Mouse (Mus musculus) megakaryocyte, embryonic 14.5 days (primary cell): ENCODE results near the gene 2310079G19Rik. TPM values are rescaled to one million over a fixed set of nuclear protein-coding genes. Genes with fewer than 3 reads are reported as not detected.

Experiments used
- H3K27me3 ChIP-seq: replicated peaks from 2 replicates; pipeline ENCODE3; 2012; ENCODE audit warnings: inconsistent platforms
- H3K36me3 ChIP-seq: replicated peaks from 2 replicates; pipeline ENCODE3; 2012; ENCODE audit warnings: low read length, inconsistent platforms, mixed read lengths
- H3K4me1 ChIP-seq: 2 replicates; pipeline ENCODE4 v1.6.1; 2012; ENCODE audit warnings: inconsistent platforms
- H3K4me3 ChIP-seq: replicated peaks from 2 replicates; pipeline ENCODE3; 2012; ENCODE audit warnings: moderate library complexity, mild to moderate bottlenecking, inconsistent platforms
- H3K9me3 ChIP-seq: 2 replicates; pipeline ENCODE4 v1.6.1; 2012; ENCODE audit warnings: inconsistent platforms
- FLI1 ChIP-seq: IDR thresholded peaks from 2 replicates; pipeline ENCODE4 v1.6.1; 2012; ENCODE audit warnings: low read length, inconsistent platforms, mixed read lengths
- GATA1 ChIP-seq: IDR thresholded peaks from 3 replicates; pipeline ENCODE4 v1.6.1; 2012; ENCODE audit warnings: mixed read lengths, low read length, inconsistent platforms, borderline replicate concordance
- polyA plus RNA-seq: library from polyadenylated mRNA; stranded (reverse); fragments of >175 nt; gene quantifications from 2 replicates; pipeline ENCODE4 v1.2.3, GENCODE M21; 2012; ENCODE audit warnings: low replicate concordance; ENCODE audit not compliant: insufficient read depth

2310079G19Rik gene
- polyA plus RNA-seq, 1 experiment, result not detected

DNA sequence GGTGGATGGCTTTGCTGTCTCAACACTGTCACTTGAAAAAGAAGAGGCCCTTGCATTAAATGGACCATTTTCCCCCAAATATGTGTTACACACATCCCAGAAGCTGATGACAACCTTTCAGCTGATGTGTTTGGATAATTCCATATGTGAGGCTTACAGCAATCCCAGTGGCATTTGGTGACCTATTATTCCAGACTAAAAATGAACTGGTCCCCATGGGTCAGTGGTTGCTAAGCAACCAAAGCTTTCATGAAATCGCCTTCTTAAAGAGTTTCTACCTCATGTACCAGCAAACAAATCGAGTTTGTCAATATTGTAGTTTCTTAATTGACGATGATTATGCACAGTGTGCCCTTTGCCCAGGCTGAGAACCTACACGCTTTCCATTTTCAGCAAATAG, 14.8 kb downstream of the 2310079G19Rik start:
- Histone ChIP-seq H3K4me1 (no peaks in the 10 kb centered on the region), H3K9me3 (peaks cover 12% of the 10 kb centered on the region), H3K4me3 (no peak overlapping the region), H3K36me3 (no peaks in the 10 kb centered on the region), H3K27me3 (no peaks in the 10 kb centered on the region)
- TF ChIP-seq GATA1, result no peak
- TF ChIP-seq FLI1, result no peak

- no peaks in the 10 kb centered on the region for H3K4me1 ChIP-seq
- H3K27me3 ChIP-seq, result no peaks in the 10 kb centered on the region
- TF ChIP-seq GATA1, result no peak
- TF ChIP-seq FLI1, result no peak
- H3K9me3 ChIP-seq, result peaks cover 12% of the 10 kb centered on the region
- H3K36me3 ChIP-seq, result no peaks in the 10 kb centered on the region
- H3K4me3 ChIP-seq, result no peak within 1 kb of the TSS
Observed at GRCm38 (mm10) chr16:88611922-88612321, 15.5 kb downstream of the 2310079G19Rik start, which contains the start of gene Krtap24-1. Gene Krtap24-1 (minus strand): TSS chr16:88612279.

- TF ChIP-seq FLI1 (no peak), GATA1 (no peak)
- Histone ChIP-seq H3K4me1 (no peaks in the 10 kb centered on the region), H3K9me3 (peaks cover 11% of the 10 kb centered on the region; the same call in 1 of the 2 replicates), H3K4me3 (no peak overlapping the region), H3K36me3 (no peaks in the 10 kb centered on the region), H3K27me3 (no peaks in the 10 kb centered on the region)
Observed at GRCm38 (mm10) chr16:88604570-88604969, 22.9 kb downstream of the 2310079G19Rik start.

DNA sequence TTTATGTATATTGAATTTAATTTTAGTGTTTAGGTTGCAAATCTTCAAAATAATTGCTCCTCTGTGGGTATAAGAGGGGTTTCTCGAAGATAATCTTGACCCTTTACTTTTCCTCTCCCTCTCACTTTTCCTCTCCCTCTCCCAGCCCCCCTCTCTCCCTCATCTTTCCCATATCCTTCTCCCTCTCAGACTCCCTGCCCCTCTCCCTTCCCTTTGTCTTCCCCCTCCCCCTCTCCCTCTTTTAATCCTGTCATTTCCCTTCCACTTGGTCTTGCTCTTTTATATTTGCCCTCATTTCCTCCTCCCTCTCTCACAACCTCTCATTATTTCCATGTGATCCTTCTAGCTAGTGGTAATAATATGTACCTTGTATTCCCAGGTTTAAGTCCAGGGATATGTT, 25.0 kb downstream of the 2310079G19Rik start:
- no peak for TF ChIP-seq FLI1
- no peak for TF ChIP-seq GATA1

GRCm38 (mm10) chr16:88600303-88600702, 27.2 kb downstream of the 2310079G19Rik start:
- H3K4me1 ChIP-seq, result no peaks in the 10 kb centered on the region
- no peaks in the 10 kb centered on the region for H3K36me3 ChIP-seq
- no peak for TF ChIP-seq FLI1
- TF ChIP-seq GATA1, result no peak
- H3K9me3 ChIP-seq, result peaks cover 14% of the 10 kb centered on the region; the same call in 1 of the 2 replicates
- H3K27me3 ChIP-seq, result no peaks in the 10 kb centered on the region
- H3K4me3 ChIP-seq, result no peak overlapping the region

More for the DNA sequence above, 25.0 kb downstream of the 2310079G19Rik start:
- no peaks in the 10 kb centered on the region for H3K4me1 ChIP-seq
- H3K4me3 ChIP-seq, result no peak overlapping the region
- H3K9me3 ChIP-seq, result peaks cover 11% of the 10 kb centered on the region; the same call in 1 of the 2 replicates
- no peaks in the 10 kb centered on the region for H3K36me3 ChIP-seq
- H3K27me3 ChIP-seq, result no peaks in the 10 kb centered on the region

DNA sequence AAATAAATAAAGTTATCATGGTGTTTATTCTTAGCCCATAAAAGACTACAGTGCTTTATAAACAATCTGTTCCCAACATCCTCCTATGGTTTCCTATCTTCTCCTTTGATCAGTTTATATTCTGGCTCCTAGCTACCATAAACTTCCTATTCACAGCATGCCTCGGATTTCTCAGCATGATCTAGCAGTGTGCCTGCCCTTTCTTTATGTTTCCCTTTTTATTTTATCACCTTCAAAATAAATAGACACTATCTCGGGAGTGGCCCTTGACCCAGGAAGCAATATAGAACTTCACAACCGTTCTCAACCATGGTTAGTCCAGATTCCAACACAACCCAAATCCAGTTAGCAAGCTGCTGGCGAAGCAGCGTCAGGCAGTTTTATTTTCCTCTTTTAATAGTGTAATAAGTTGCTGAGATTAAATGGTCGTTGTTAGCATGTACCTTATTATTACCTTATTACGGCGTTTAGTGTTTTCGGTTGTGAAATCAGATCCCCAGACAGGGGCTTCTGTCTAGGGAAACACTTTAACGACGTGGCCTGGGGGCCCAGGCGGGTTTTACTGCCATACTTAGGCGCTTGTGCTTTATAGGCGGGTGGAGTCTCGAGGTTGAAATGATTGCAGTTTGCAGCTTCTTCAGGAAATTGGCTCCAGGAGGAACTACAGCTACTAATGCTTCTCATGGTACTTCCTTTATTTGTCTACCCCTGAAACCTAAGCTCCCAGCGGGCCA, 27.8 kb downstream of the 2310079G19Rik start:
- peaks cover 14% of the 10 kb centered on the region; the same call in 1 of the 2 replicates for H3K9me3 ChIP-seq
- no peaks in the 10 kb centered on the region for H3K36me3 ChIP-seq
- H3K27me3 ChIP-seq, result no peaks in the 10 kb centered on the region
- TF ChIP-seq FLI1 (no peak), GATA1 (no peak)
- no peaks in the 10 kb centered on the region for H3K4me1 ChIP-seq
- H3K4me3 ChIP-seq, result no peak overlapping the region

DNA sequence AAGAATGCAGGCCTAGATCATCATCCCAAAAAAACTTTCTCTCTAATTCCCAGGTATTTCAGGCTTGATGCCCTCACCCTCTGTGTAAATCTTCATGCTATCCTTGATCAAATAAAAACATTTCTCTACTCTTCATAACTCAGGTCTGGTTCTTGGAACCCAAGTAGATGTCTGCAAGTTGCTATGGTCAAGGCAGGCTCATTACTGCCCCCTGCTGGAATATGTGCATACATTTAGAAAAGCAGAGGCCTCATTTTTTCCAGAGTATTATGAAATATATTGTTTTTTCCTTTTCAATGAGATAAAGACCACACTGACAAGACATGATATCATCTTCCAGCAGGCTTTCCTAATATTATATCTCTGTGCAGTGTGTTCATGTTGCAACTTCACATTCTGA, 34.7 kb downstream of the 2310079G19Rik start:
- H3K9me3 ChIP-seq, result peaks cover 10% of the 10 kb centered on the region; the same call in 1 of the 2 replicates
- no peaks in the 10 kb centered on the region for H3K36me3 ChIP-seq
- no peak for TF ChIP-seq GATA1
- no peak for TF ChIP-seq FLI1
- no peaks in the 10 kb centered on the region for H3K4me1 ChIP-seq
- no peaks in the 10 kb centered on the region for H3K27me3 ChIP-seq
- H3K4me3 ChIP-seq, result no peak overlapping the region

GRCm38 (mm10) chr16:88583338-88583737, 44.1 kb downstream of the 2310079G19Rik start:
- H3K4me1 ChIP-seq, result no peaks in the 10 kb centered on the region
- no peaks in the 10 kb centered on the region for H3K27me3 ChIP-seq
- H3K36me3 ChIP-seq, result no peaks in the 10 kb centered on the region
- H3K4me3 ChIP-seq, result no peak overlapping the region
- H3K9me3 ChIP-seq, result peaks cover 25% of the 10 kb centered on the region
- no peak for TF ChIP-seq FLI1
- no peak for TF ChIP-seq GATA1

Other genes with a start within 250 kb of the 2310079G19Rik start
- not detected in 2 replicates for gene Cldn17, start 120.7 kb downstream of the 2310079G19Rik start, polyA plus RNA-seq
- not detected in 2 replicates for gene Cldn8, start 64.5 kb downstream of the 2310079G19Rik start, polyA plus RNA-seq
- gene Krtap24-1, start 15.4 kb downstream of the 2310079G19Rik start, polyA plus RNA-seq, result not detected in 2 replicates
- not detected in 2 replicates for gene Krtap26-1, start 20.1 kb upstream of the 2310079G19Rik start, polyA plus RNA-seq
- not detected in 2 replicates for gene Krtap27-1, start 44.0 kb upstream of the 2310079G19Rik start, polyA plus RNA-seq
- not detected in 2 replicates for gene 2310061N02Rik, start 80.3 kb upstream of the 2310079G19Rik start, polyA plus RNA-seq
- not detected in 2 replicates for gene Krtap13-1, start 101.2 kb upstream of the 2310079G19Rik start, polyA plus RNA-seq
- not detected in 2 replicates for gene Krtap13, start 124.0 kb upstream of the 2310079G19Rik start, polyA plus RNA-seq
- not detected in 2 replicates for gene 2310034C09Rik, start 131.2 kb upstream of the 2310079G19Rik start, polyA plus RNA-seq
- not detected in 2 replicates for gene 2310057N15Rik, start 146.5 kb upstream of the 2310079G19Rik start, polyA plus RNA-seq
- gene Gm5965, start 150.2 kb upstream of the 2310079G19Rik start, polyA plus RNA-seq, result not detected in 2 replicates
- gene Gm20741, start 184.6 kb upstream of the 2310079G19Rik start, polyA plus RNA-seq, result not detected in 2 replicates
- gene Krtap15, start 192.5 kb upstream of the 2310079G19Rik start, polyA plus RNA-seq, result not detected in 2 replicates
- not detected in 2 replicates for gene Krtap14, start 198.5 kb upstream of the 2310079G19Rik start, polyA plus RNA-seq
- not detected in 2 replicates for gene Krtap19-1, start 241.7 kb upstream of the 2310079G19Rik start, polyA plus RNA-seq
- not detected in 2 replicates for gene Krtap19-2, start 246.6 kb upstream of the 2310079G19Rik start, polyA plus RNA-seq